Mouse (Mus musculus) limb, embryonic 15.5 days (tissue): Measurements from ENCODE around the gene Ugcg. TPM values are rescaled to one million over a fixed set of nuclear protein-coding genes. Genes with fewer than 3 reads are reported as not detected.
"Not testable (repeated sequence)": the region's sequence is repeated elsewhere in the genome, so short reads cannot be mapped to it uniquely, and the experiment has no call there.

Experiments
- ATAC-seq: fragments of 200-750 bp; cut with Nextera tagmentation; 2 replicates; pipeline ENCODE4 v1.8.0; 2017; ENCODE audit warnings: low read depth, moderate TSS enrichment; ENCODE audit not compliant: insufficient number of reproducible peaks, low FRiP score, low TSS enrichment
- H3K27ac ChIP-seq: fragments of 300-500 bp; sonication (generic); 2 replicates; pipeline ENCODE4 v1.5.1; 2015; ENCODE audit warnings: moderate library complexity, mild to moderate bottlenecking, inconsistent platforms
- H3K27me3 ChIP-seq: fragments of 300-500 bp; sonication (generic); 2 replicates; pipeline ENCODE4 v1.6.1; 2015; ENCODE audit warnings: inconsistent platforms
- H3K36me3 ChIP-seq: fragments of 300-500 bp; sonication (generic); 2 replicates; pipeline ENCODE4 v1.6.1; 2015; ENCODE audit warnings: inconsistent platforms
- H3K4me1 ChIP-seq: fragments of 300-500 bp; sonication (generic); 2 replicates; pipeline ENCODE4 v1.6.1; 2015; ENCODE audit warnings: inconsistent platforms
- H3K4me2 ChIP-seq: fragments of 300-500 bp; sonication (generic); 2 replicates; pipeline ENCODE4 v1.6.1; 2015; ENCODE audit warnings: mild to moderate bottlenecking, inconsistent platforms
- H3K4me3 ChIP-seq: fragments of 300-500 bp; sonication (generic); 2 replicates; pipeline ENCODE4 v1.5.1; 2015; ENCODE audit warnings: mild to moderate bottlenecking, inconsistent platforms
- H3K9ac ChIP-seq: fragments of 300-500 bp; sonication (generic); 2 replicates; pipeline ENCODE4 v1.6.1; 2015; ENCODE audit warnings: inconsistent platforms
- H3K9me3 ChIP-seq: fragments of 300-500 bp; sonication (generic); 2 replicates; pipeline ENCODE4 v1.6.1; 2016; ENCODE audit warnings: inconsistent platforms
- WGBS: fragments of 180-500 bp; shearing (Covaris S2); methylation state at CpG from one replicate; pipeline ENCODE4 v1.1.7; 2015; 5-methylcytosine and 5-hydroxymethylcytosine counted together
- polyA plus RNA-seq: library from polyadenylated mRNA; unstranded; fragments of >200 nt; fragmentation: Nextera tagmentation; extraction: Ambion mirVana; gene quantifications from 2 replicates; pipeline ENCODE4 v1.2.1, GENCODE M21; 2015

The Ugcg gene
- polyA plus RNA-seq, 1 experiment from 2014 or later = 12.0 TPM

DNA sequence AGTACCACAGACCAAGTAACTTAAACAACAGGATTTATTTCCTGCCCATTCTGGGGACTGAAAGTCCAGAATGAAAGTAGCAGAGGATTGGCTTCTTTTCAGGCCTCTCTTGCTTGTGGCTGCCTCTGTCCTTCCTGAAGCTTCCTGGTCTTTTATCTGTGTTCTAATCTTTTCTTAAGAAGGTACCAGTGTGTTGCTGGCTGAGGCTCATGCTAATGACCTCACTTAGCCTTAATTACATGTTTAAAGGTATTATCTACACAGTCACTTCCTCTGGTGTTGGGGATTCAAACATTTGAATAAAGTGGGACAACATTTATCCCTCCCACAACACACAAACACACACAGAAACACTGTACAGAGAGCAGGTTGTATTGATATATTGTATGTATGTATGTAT lies 59.0 kb downstream of the Ugcg start:
- H3K4me1 ChIP-seq = no peaks in the 10 kb centered on the region
- no peaks in the 10 kb centered on the region for H3K9me3 ChIP-seq
- no peak for ATAC-seq

DNA sequence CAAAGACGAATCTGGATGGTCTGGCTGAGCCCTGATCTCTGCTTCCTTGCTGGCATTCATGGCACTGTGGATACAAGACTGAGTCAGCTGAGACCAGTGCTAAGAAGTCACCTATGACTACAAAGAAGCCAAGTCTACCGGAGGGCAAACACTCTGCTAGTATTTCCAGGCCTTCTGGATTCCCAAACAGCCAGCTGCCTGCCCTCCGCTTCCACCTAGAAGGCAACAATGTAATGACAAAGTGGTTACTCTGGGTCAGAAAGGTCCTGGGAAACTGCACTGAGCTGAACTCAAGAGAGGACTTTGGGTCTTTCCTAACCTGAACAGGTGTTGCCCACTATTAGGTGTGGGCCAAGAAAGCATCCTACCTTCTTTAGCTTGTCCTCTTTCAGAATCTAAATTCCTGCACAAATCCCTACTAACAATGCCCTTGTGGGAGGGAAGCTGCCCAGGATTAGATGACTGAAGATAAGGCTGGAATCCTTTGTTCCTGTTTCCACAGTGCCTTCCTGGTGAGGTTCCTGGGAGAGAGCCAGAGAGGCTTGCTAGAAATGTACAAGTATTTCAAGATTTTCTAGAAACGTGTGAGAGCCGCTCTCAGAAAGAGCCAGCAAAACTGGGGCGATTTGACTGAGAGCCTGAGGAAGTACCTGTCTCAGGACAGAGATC lies 63.5 kb downstream of the Ugcg start:
- no peaks in the 10 kb centered on the region for H3K27me3 ChIP-seq
- no peak for ATAC-seq
- H3K4me3 ChIP-seq = no peak overlapping the region
- no peak overlapping the region for H3K9ac ChIP-seq
- peak overlapping the region; percentile 22; the same call in 1 of the 2 replicates for H3K27ac ChIP-seq
- no peak overlapping the region for H3K4me2 ChIP-seq
- WGBS = 79% methylated on average over 6 of the region's 6 CpGs
- no peaks in the 10 kb centered on the region for H3K9me3 ChIP-seq
- no peaks in the 10 kb centered on the region for H3K4me1 ChIP-seq
- no peaks in the 10 kb centered on the region for H3K36me3 ChIP-seq

More for the DNA sequence above, 59.0 kb downstream of the Ugcg start:
- Histone ChIP-seq H3K4me2 (no peak overlapping the region), H3K27ac (no peak overlapping the region), H3K9ac (no peak overlapping the region), H3K27me3 (no peaks in the 10 kb centered on the region), H3K4me3 (no peak overlapping the region), H3K36me3 (no peaks in the 10 kb centered on the region)

DNA sequence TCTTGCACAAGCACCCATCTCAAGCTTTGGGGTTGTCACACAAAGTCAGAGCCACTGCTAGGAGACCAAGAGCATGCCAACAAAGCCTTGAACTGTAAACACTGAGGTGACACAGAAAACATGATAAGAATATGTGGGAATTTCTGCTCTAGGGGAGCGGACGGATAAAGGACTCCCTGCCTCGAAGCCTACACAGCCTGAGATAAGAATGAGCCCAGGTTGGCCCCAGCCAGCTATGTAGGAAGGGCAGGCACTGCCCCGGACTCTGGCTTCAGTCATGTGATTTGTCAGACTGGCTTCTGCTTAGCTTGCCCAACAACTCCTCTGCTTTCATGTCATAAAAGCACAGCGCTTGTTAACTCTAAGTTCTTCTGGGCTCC lies 64.0 kb downstream of the Ugcg start:
- Histone ChIP-seq H3K4me2 (no peak overlapping the region), H3K36me3 (no peaks in the 10 kb centered on the region), H3K27me3 (no peaks in the 10 kb centered on the region), H3K4me3 (no peak overlapping the region), H3K27ac (peak overlapping the region; percentile 22; the same call in 1 of the 2 replicates), H3K9ac (no peak overlapping the region), H3K4me1 (no peaks in the 10 kb centered on the region), H3K9me3 (no peaks in the 10 kb centered on the region)
- ATAC-seq = no peak
- 78% methylated on average over 5 of the region's 5 CpGs for WGBS

DNA sequence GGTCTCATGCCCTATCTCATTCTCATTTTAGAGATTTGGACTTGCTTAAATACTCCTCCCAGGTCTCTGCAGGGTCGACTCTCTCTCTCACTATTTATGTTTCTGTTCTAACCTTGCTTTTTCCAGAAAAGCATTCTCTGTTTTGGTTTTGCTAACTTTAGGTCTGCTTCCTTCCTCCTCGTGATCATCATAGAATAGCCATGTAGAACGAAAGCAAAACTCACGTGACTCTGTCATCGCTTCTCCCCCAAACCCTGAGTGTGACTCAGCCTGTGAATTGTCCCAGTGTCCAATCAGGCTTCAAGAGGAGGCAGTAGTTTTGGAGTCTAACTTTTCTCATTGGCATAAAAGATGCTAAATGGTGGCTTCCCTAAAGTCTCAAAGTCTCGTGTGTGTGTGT lies 65.3 kb downstream of the Ugcg start:
- no peak overlapping the region for H3K9ac ChIP-seq
- H3K36me3 ChIP-seq = no peaks in the 10 kb centered on the region
- H3K4me1 ChIP-seq = no peaks in the 10 kb centered on the region
- WGBS = 90% methylated on average over 6 of the region's 6 CpGs
- no peak overlapping the region for H3K27ac ChIP-seq
- no peak overlapping the region for H3K4me3 ChIP-seq
- H3K4me2 ChIP-seq = no peak overlapping the region
- no peaks in the 10 kb centered on the region for H3K9me3 ChIP-seq
- no peaks in the 10 kb centered on the region for H3K27me3 ChIP-seq
- ATAC-seq = no peak

DNA sequence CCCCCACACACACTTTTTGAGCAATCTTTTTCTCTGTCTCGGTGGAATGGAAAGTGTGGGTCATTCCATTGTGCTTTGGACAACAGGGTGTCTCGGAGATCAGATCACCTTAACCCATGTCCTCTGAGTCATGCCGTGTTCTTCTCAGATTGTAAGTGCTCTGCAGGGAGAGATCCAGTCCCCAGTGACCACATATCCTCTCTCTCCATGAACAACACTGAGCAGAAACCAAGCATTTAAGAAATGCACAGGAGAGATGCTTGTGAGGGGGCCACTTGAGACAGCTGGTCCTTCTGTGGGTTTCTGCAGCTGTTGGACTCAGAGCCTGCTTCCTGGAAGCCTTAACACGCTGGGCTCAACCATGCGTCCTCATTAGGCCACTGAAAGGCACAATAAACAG lies 66.9 kb downstream of the Ugcg start:
- no peak overlapping the region for H3K4me3 ChIP-seq
- no peak overlapping the region for H3K4me2 ChIP-seq
- no peaks in the 10 kb centered on the region for H3K4me1 ChIP-seq
- no peaks in the 10 kb centered on the region for H3K27me3 ChIP-seq
- no peak overlapping the region for H3K9ac ChIP-seq
- 61% methylated on average over 5 of the region's 5 CpGs for WGBS
- no peak for ATAC-seq
- H3K9me3 ChIP-seq = no peaks in the 10 kb centered on the region
- no peaks in the 10 kb centered on the region for H3K36me3 ChIP-seq
- H3K27ac ChIP-seq = no peak overlapping the region

DNA sequence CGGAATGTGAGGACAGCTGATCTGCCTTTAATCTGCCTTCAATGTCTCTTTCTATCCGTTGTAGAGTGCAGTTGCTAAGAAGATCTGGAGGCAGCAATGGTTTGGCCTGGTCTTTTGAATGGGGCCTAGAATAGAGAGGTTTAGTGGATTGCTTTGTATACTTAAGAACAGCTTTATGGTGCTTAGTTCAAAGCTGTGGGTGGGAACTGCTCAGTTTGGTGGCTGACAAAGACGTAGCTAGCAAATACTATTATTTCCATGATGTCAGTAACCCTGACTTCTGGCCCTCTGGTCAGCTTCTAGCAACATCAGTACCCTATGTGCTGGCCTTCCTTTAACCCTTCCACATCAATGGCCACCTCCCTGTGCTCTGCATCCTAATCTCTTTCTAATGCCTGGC lies 68.8 kb downstream of the Ugcg start:
- Histone ChIP-seq H3K4me2 (no peak overlapping the region), H3K27me3 (no peaks in the 10 kb centered on the region), H3K27ac (no peak overlapping the region), H3K36me3 (no peaks in the 10 kb centered on the region), H3K9ac (no peak overlapping the region), H3K9me3 (no peaks in the 10 kb centered on the region), H3K4me1 (no peaks in the 10 kb centered on the region), H3K4me3 (no peak overlapping the region)
- no peak for ATAC-seq
- WGBS = 48% methylated on average over 3 of the region's 3 CpGs

DNA sequence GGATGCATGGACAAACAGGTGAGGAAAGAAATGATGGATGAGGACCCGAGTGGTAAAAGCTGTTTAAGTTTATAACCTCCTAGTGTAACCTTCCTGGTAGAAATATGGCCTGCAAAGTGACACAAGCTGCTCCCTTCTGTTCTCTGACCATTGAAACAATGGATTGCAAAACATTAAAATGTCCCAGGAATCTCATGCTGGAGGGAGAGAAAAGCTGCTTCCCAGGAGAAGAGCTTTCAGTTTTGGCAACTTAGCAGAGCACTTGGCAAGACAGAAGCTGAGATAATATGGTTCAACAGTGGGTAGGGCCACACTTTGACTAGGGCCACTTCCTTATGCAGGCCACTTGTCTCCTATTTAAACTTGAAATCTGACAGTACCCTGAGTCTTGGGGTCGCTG lies 69.7 kb downstream of the Ugcg start:
- H3K9ac ChIP-seq = no peak overlapping the region
- H3K27me3 ChIP-seq = no peaks in the 10 kb centered on the region
- 66% methylated on average over 2 of the region's 2 CpGs for WGBS
- no peaks in the 10 kb centered on the region for H3K4me1 ChIP-seq
- no peak for ATAC-seq
- H3K27ac ChIP-seq = no peak overlapping the region
- no peak overlapping the region for H3K4me2 ChIP-seq
- no peaks in the 10 kb centered on the region for H3K36me3 ChIP-seq
- H3K9me3 ChIP-seq = no peaks in the 10 kb centered on the region
- no peak overlapping the region for H3K4me3 ChIP-seq

DNA sequence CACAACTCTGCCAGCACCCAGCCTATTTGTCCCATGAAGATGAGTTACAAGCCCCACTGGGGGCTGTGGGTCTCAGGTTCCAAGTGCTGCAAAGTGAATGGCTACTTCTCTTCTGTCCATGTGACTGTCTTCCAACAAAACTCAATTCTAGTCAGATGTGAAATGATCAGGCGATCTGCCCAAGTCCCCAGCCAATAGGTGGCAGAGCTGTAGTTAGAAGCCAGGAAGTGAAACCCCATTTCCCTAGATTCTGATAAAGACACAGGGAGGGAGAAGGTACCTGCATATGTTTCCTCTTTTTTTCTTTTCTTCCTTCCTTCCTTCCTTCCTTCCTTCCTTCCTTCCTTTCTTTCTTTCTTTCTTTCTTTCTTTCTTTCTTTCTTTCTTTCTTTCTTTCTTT lies 70.7 kb downstream of the Ugcg start:
- Histone ChIP-seq H3K9ac (no peak overlapping the region), H3K36me3 (no peaks in the 10 kb centered on the region), H3K27me3 (no peaks in the 10 kb centered on the region), H3K27ac (no peak overlapping the region), H3K9me3 (no peaks in the 10 kb centered on the region), H3K4me3 (no peak overlapping the region), H3K4me1 (no peaks in the 10 kb centered on the region), H3K4me2 (no peak overlapping the region)
- no peak for ATAC-seq
- 61% methylated on average over 1 of the region's 1 CpGs for WGBS

DNA sequence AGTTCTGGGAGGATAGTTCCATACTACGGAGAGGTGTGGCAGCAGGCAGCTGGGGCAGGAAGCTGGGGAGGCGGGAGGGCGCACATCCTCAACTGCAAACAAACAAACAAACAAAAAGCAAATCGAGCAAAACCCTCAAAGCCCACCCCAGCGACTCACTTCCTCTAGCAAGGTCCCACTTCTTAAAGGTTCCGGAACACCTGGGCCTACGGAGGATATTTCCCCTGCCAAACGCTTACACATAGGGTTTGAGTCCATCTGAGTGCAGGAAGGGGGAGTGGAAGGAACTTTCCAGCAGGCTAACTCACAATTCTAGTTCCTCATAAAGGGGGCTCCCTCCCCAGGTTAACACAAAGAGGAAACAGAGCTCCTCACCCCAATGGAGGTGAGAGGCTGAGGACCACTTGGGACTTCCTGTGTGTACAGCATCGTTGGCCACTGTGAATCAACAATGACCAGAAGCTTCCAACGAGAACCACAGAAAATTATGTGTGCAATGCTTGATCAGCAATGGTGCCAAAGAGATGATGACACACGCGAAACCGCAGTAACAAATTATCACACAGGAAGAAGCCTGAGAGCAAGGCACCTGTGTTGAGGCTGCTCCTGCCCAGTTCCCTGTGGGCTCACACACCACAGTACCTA lies 71.9 kb downstream of the Ugcg start:
- H3K36me3 ChIP-seq = no peaks in the 10 kb centered on the region
- H3K27me3 ChIP-seq = no peaks in the 10 kb centered on the region
- no peak overlapping the region for H3K9ac ChIP-seq
- H3K4me2 ChIP-seq = no peak overlapping the region
- no peak overlapping the region for H3K4me3 ChIP-seq
- H3K27ac ChIP-seq = no peak overlapping the region
- no peak for ATAC-seq
- no peaks in the 10 kb centered on the region for H3K4me1 ChIP-seq
- H3K9me3 ChIP-seq = no peaks in the 10 kb centered on the region
- 86% methylated on average over 13 of the region's 13 CpGs for WGBS

DNA sequence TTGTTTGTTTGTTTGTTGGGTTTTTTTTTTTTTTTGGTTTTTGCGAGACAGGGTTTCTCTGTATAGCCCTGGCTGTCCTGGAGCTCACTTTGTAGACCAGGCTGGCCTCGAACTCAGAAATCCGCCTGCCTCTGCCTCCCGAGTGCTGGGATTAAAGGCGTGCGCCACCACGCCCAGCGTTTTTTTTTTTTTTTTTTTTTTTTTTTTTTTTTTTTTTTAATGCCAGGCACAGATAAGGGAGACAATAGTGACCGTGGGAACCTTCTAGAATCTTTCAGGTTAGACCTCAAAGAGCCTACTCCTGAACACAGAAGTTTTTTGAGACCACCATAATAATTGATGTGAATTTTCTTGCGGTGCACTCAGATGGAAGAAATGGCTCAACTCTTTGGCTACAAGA lies 72.5 kb downstream of the Ugcg start:
- H3K27ac ChIP-seq, H3K9ac ChIP-seq, H3K9me3 ChIP-seq, H3K36me3 ChIP-seq, H3K27me3 ChIP-seq, ATAC-seq, H3K4me2 ChIP-seq, H3K4me1 ChIP-seq, H3K4me3 ChIP-seq: not testable (repeated sequence)
- 93% methylated on average over 5 of the region's 10 CpGs for WGBS

DNA sequence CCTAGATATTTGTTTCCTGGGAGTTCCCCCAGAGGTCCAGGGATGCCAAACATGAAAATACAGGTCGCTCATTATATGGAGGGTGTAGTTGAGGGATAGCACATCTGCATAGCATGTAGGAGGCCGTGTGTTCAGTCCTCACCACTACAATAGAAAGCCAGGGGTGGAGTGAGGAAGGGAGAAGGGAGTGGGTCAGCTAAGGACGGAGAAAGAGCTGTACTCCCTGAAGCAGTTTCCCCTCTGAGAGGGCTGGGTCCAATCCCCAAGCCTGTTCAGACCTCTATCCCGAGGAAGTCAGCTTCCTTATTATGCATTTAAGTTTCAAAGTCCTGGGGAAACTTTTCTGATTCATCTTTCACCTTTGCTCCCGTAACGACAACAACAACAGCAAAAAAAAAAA lies 73.1 kb downstream of the Ugcg start:
- 70% methylated on average over 6 of the region's 6 CpGs for WGBS
- H3K4me3 ChIP-seq = no peak overlapping the region
- no peak overlapping the region for H3K27ac ChIP-seq
- no peaks in the 10 kb centered on the region for H3K4me1 ChIP-seq
- H3K36me3 ChIP-seq = no peaks in the 10 kb centered on the region
- no peak overlapping the region for H3K9ac ChIP-seq
- no peak for ATAC-seq
- H3K4me2 ChIP-seq = no peak overlapping the region
- no peaks in the 10 kb centered on the region for H3K27me3 ChIP-seq
- no peaks in the 10 kb centered on the region for H3K9me3 ChIP-seq

DNA sequence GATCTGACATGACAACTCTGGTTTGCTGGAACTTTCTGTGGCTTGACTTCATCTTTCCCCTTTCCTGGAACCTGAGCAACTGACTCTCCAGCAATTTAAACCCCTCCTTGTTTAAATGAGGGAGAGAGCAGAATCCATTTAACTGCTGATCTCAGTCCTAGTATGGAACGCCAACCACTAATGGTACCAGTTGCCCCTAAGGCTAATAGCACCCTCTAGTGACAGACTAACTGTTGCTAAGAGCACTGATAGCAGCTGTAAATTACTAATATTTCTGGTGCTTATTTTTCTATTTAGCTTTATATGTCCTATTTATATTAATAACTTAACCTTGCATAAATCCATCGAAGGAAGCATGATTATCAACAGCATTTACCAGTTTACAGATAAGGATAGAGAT lies 74.4 kb downstream of the Ugcg start:
- 82% methylated on average over 2 of the region's 2 CpGs for WGBS
- no peak for ATAC-seq

More for the DNA sequence above, 74.4 kb downstream of the Ugcg start:
- Histone ChIP-seq H3K36me3 (no peaks in the 10 kb centered on the region), H3K4me2 (no peak overlapping the region), H3K27me3 (no peaks in the 10 kb centered on the region), H3K4me1 (no peaks in the 10 kb centered on the region), H3K9me3 (no peaks in the 10 kb centered on the region), H3K4me3 (no peak overlapping the region), H3K27ac (no peak overlapping the region), H3K9ac (no peak overlapping the region)
